Mouse (Mus musculus): ENCODE measurements around the gene Sfi1.

Gene Sfi1

DNA sequence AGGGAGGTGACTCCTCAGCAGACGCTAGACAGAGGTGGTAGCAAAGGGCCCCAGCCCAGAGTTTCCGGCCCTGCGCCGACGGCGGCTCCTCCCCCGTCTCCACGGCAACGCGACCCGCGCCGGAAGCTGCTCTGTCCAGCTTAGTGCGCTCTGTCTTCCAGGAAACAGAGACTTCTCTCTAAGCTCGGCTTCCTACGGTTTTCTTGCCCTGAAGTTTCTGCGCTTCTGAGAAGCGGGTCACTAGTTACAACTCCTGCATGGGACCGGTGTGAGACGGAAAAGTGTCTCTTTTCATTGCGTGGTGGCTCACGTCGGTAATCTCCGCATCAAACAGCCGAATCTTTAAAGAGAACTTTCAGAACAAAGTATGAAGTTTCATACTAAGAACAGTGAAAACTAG lies at the start of gene Sfi1:
Gene Sfi1 (minus strand): TSS at position 101 of the 400 bp plus-strand sequence.
- Histone ChIP-seq H3K9me3 (ENCODE audit: low read length) (no peaks in the 10 kb centered on the region), H3K4me3 (replicated peaks; ENCODE audit: low read length) (no peak within 1 kb of the TSS), H3K4me1 (replicated peaks; ENCODE audit: low read depth, low read length) (no peaks in the 10 kb centered on the region), H3K36me3 (ENCODE audit: insufficient read depth, low read length) (no peaks in the 10 kb centered on the region), H3K27me3 (ENCODE audit: insufficient read depth, low read length) (no peaks in the 10 kb centered on the region)
- TF ChIP-seq POU5F1 (IDR thresholded peaks at IDR 0.05; ENCODE audit: borderline replicate concordance, low read length) (no peak), NANOG (IDR thresholded peaks at IDR 0.05; ENCODE audit: borderline replicate concordance, low read length) (no peak), CTCF (conservative IDR thresholded peaks at IDR 0.05; ENCODE audit: low read length) (no peak)

DNA sequence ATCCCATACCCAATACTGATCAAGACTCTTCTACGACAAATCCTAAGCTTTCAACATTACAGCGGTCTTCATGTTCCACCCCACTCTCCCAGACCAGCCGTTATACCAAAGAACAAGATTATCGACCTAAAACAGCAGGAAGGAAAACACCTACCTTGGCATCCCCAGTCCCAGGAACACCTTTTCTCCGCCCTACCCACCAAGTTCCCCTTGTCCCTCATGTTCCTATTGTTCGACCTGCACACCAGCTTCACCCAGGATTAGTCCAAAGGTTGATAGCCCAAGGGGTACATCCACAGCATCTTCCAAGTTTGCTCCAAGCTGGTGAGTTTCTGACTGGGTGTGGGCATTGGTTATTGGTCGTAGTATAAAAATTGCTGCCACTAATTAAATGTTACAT lies 49.1 kb upstream of the Sfi1 start:
- H3K4me3 ChIP-seq (replicated peaks; ENCODE audit: low read length): no peak overlapping the region
- H3K36me3 ChIP-seq (ENCODE audit: insufficient read depth, low read length): peaks cover 98% of the 10 kb centered on the region
- peaks cover 18% of the 10 kb centered on the region for H3K4me1 ChIP-seq (replicated peaks; ENCODE audit: low read depth, low read length)
- H3K27me3 ChIP-seq (ENCODE audit: insufficient read depth, low read length): no peaks in the 10 kb centered on the region
- TF ChIP-seq NANOG (IDR thresholded peaks at IDR 0.05; ENCODE audit: borderline replicate concordance, low read length) (no peak), CTCF (conservative IDR thresholded peaks at IDR 0.05; ENCODE audit: low read length) (no peak), POU5F1 (IDR thresholded peaks at IDR 0.05; ENCODE audit: borderline replicate concordance, low read length) (no peak)
- H3K9me3 ChIP-seq (ENCODE audit: low read length): no peaks in the 10 kb centered on the region

DNA sequence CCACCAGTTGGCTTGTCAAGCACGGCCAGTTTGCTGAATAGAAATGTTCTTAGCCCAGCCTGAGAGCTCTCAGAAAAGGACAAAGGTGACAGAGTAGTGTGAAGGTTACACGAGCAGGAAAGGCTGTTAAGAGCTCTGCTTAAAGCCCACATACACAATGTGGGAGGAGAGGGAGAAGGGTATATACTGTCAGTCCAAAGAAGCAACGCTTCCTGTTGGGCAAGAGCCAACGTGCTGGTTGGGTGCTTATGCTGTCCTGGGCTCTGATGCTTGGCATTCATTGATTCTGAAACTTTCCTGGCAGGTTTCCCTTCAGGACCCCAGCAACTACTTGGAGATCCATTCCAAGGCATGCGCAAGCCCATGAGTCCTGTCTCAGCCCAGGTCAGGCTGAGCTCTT lies 42.0 kb upstream of the Sfi1 start:
- Histone ChIP-seq H3K4me3 (replicated peaks; ENCODE audit: low read length) (no peak overlapping the region), H3K4me1 (replicated peaks; ENCODE audit: low read depth, low read length) (no peaks in the 10 kb centered on the region), H3K36me3 (ENCODE audit: insufficient read depth, low read length) (peaks cover 92% of the 10 kb centered on the region), H3K9me3 (ENCODE audit: low read length) (no peaks in the 10 kb centered on the region), H3K27me3 (ENCODE audit: insufficient read depth, low read length) (no peaks in the 10 kb centered on the region)
- TF ChIP-seq NANOG (IDR thresholded peaks at IDR 0.05; ENCODE audit: borderline replicate concordance, low read length): no peak
- TF ChIP-seq POU5F1 (IDR thresholded peaks at IDR 0.05; ENCODE audit: borderline replicate concordance, low read length): no peak
- TF ChIP-seq CTCF (conservative IDR thresholded peaks at IDR 0.05; ENCODE audit: low read length): no peak

DNA sequence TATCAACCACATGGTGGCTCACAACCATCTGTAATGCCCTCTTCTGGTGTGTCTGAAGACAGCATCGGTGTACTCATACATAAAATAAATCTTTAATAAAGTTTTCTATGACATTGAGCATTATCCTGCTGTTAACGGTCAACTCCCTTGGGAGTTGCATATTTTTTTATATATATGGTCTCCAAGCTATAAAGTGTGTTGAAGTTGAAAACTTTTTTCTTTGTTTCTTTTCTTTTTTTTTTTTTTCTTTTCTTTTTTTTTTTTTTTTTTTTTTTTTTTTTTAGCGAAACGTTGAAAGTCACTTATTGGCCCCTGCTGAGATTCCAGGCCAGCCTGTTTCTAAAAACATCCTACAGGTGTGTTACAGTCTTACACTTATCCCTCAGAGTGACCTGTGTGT lies 40.4 kb upstream of the Sfi1 start:
- Histone ChIP-seq H3K27me3 (ENCODE audit: insufficient read depth, low read length) (no peaks in the 10 kb centered on the region), H3K9me3 (ENCODE audit: low read length) (no peaks in the 10 kb centered on the region), H3K36me3 (ENCODE audit: insufficient read depth, low read length) (peaks cover 93% of the 10 kb centered on the region), H3K4me1 (replicated peaks; ENCODE audit: low read depth, low read length) (no peaks in the 10 kb centered on the region), H3K4me3 (replicated peaks; ENCODE audit: low read length) (no peak overlapping the region)
- TF ChIP-seq NANOG (IDR thresholded peaks at IDR 0.05; ENCODE audit: borderline replicate concordance, low read length) (no peak), POU5F1 (IDR thresholded peaks at IDR 0.05; ENCODE audit: borderline replicate concordance, low read length) (no peak), CTCF (conservative IDR thresholded peaks at IDR 0.05; ENCODE audit: low read length) (no peak)

DNA sequence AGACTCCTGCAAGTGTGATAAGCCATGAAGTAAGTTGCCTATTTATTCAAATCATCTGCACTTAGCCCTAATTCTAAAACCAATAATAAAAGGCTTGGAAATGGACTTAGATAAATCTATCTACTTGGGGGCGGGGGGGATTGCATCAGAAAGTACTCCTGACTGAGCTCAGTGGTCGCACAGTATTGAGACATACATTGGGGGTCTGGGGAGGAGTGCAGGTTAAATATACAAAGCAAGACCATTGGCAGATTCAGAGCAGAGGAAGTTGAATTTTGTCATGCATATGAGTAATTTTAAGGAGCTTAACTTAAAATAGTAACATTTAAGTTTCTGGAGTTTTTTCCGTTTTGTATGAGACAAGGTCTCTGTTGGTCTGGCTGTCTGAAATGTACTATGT lies 39.0 kb upstream of the Sfi1 start:
- H3K4me3 ChIP-seq (replicated peaks; ENCODE audit: low read length): no peak overlapping the region
- H3K4me1 ChIP-seq (replicated peaks; ENCODE audit: low read depth, low read length): no peaks in the 10 kb centered on the region
- H3K27me3 ChIP-seq (ENCODE audit: insufficient read depth, low read length): no peaks in the 10 kb centered on the region
- TF ChIP-seq POU5F1 (IDR thresholded peaks at IDR 0.05; ENCODE audit: borderline replicate concordance, low read length): no peak
- no peak for TF ChIP-seq CTCF (conservative IDR thresholded peaks at IDR 0.05; ENCODE audit: low read length)
- no peak for TF ChIP-seq NANOG (IDR thresholded peaks at IDR 0.05; ENCODE audit: borderline replicate concordance, low read length)
- no peaks in the 10 kb centered on the region for H3K9me3 ChIP-seq (ENCODE audit: low read length)
- H3K36me3 ChIP-seq (ENCODE audit: insufficient read depth, low read length): peaks cover 90% of the 10 kb centered on the region

DNA sequence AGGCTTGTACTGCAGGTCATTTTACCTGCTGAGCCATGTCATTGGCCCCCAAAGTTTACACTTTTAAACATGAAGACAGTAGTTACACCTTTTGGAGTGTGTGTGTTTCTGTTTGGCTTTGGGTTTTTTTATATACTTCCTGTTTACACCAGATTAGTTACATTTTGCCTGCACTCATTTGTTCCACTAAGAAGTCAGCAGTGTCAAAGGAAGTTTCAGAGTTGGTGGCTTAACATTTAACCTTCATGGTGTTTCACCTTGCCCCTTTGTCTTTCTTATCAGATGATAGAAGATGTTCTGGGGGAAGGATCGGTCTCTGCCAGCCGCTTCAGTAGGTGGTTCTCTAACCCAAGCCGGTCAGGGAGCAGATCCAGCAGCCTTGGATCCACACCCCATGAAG lies 33.9 kb upstream of the Sfi1 start:
- Histone ChIP-seq H3K4me3 (replicated peaks; ENCODE audit: low read length) (no peak overlapping the region), H3K4me1 (replicated peaks; ENCODE audit: low read depth, low read length) (no peaks in the 10 kb centered on the region), H3K27me3 (ENCODE audit: insufficient read depth, low read length) (no peaks in the 10 kb centered on the region), H3K36me3 (ENCODE audit: insufficient read depth, low read length) (peaks cover 93% of the 10 kb centered on the region), H3K9me3 (ENCODE audit: low read length) (no peaks in the 10 kb centered on the region)
- TF ChIP-seq POU5F1 (IDR thresholded peaks at IDR 0.05; ENCODE audit: borderline replicate concordance, low read length) (no peak), CTCF (conservative IDR thresholded peaks at IDR 0.05; ENCODE audit: low read length) (no peak), NANOG (IDR thresholded peaks at IDR 0.05; ENCODE audit: borderline replicate concordance, low read length) (no peak)

DNA sequence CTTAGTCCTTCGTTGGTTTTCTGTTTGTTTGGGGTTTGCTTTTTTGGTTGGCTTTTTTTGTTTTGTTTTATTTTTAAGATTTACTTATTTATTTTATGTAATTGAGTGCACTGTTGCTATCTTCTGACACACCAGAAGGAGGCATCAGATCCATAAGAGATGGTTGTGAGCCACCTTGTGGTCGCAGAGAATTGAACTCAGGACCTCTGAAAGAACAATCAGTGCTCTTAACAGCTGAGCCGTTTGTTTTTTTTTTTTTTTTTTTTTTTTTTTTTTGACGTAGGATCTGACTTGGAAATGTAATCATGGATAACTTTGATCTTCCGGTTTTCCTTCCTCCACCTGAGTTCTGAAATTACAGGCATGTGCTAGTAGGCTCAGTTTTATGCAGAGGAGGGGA lies 29.8 kb upstream of the Sfi1 start:
- H3K27me3 ChIP-seq (ENCODE audit: insufficient read depth, low read length): no peaks in the 10 kb centered on the region
- no peak overlapping the region for H3K4me3 ChIP-seq (replicated peaks; ENCODE audit: low read length)
- TF ChIP-seq NANOG (IDR thresholded peaks at IDR 0.05; ENCODE audit: borderline replicate concordance, low read length): no peak
- TF ChIP-seq CTCF (conservative IDR thresholded peaks at IDR 0.05; ENCODE audit: low read length): 0 out of 2 replicates have a peak, but pooled peaks have one; percentile 2
- TF ChIP-seq POU5F1 (IDR thresholded peaks at IDR 0.05; ENCODE audit: borderline replicate concordance, low read length): no peak
- H3K36me3 ChIP-seq (ENCODE audit: insufficient read depth, low read length): peaks cover 90% of the 10 kb centered on the region
- no peaks in the 10 kb centered on the region for H3K4me1 ChIP-seq (replicated peaks; ENCODE audit: low read depth, low read length)
- H3K9me3 ChIP-seq (ENCODE audit: low read length): no peaks in the 10 kb centered on the region

DNA sequence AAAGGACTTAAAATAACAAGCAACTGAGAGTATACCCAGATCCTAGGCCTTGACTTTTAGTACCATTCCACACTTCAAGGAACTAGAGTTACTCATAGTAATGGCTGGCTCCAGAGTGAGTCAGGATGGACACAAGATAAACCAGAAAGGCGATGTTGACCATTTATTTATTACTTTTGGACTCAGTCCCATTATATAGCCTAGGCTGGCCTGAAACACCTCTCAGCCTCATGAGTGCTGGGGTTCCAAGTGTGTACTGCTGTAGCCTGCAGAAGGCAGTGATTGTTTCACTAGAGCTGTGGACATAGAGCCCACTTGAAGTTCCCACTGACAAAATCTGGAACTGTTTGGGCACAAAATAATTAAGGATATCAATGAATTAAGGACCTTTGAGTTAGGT lies 19.3 kb upstream of the Sfi1 start:
- Histone ChIP-seq H3K36me3 (ENCODE audit: insufficient read depth, low read length) (peaks cover 88% of the 10 kb centered on the region), H3K27me3 (ENCODE audit: insufficient read depth, low read length) (no peaks in the 10 kb centered on the region), H3K9me3 (ENCODE audit: low read length) (no peaks in the 10 kb centered on the region), H3K4me1 (replicated peaks; ENCODE audit: low read depth, low read length) (peaks cover 11% of the 10 kb centered on the region), H3K4me3 (replicated peaks; ENCODE audit: low read length) (no peak overlapping the region)
- no peak for TF ChIP-seq POU5F1 (IDR thresholded peaks at IDR 0.05; ENCODE audit: borderline replicate concordance, low read length)

DNA sequence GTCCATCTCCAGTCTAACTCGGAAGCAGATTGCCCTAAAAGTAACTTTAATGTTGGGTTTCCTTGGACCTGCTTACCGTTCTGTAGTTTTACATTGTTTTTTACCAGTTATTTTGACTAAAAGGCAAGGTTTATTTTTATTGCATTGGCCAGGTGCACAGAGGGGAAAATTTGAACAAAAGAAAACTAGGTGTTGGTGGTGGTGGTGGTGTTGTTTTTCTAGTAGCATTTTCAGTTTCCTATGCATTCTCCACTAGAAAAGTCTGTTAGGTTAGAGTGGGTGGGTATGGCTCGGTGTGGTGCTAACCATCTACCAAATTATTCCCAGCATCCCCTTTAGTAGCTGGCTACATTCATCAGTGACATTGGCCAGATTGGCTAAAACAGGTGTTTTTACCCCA lies 13.5 kb upstream of the Sfi1 start:
- H3K4me3 ChIP-seq (replicated peaks; ENCODE audit: low read length): no peak overlapping the region
- no peak for TF ChIP-seq NANOG (IDR thresholded peaks at IDR 0.05; ENCODE audit: borderline replicate concordance, low read length)
- TF ChIP-seq CTCF (conservative IDR thresholded peaks at IDR 0.05; ENCODE audit: low read length): no peak
- TF ChIP-seq POU5F1 (IDR thresholded peaks at IDR 0.05; ENCODE audit: borderline replicate concordance, low read length): no peak

More for the DNA sequence above, 13.5 kb upstream of the Sfi1 start:
- Histone ChIP-seq H3K9me3 (ENCODE audit: low read length) (no peaks in the 10 kb centered on the region), H3K27me3 (ENCODE audit: insufficient read depth, low read length) (no peaks in the 10 kb centered on the region), H3K36me3 (ENCODE audit: insufficient read depth, low read length) (peaks cover 67% of the 10 kb centered on the region), H3K4me1 (replicated peaks; ENCODE audit: low read depth, low read length) (peaks cover 43% of the 10 kb centered on the region)
